Mouse (Mus musculus) neutrophil, adult 5-6 weeks (primary cell): Measurements from ENCODE around the gene Yars. TPM values are rescaled to one million over a fixed set of nuclear protein-coding genes. Genes with fewer than 3 reads are reported as not detected.
"Not testable (repeated sequence)": the region's sequence is repeated elsewhere in the genome, so short reads cannot be mapped to it uniquely, and the experiment has no call there.

ENCODE experiments used
- ATAC-seq: fragments of 151-379, 151-347 bp; 2 replicates; pipeline ENCODE4 v1.8.0; 2017; ENCODE audit warnings: mild to moderate bottlenecking, moderate TSS enrichment; ENCODE audit not compliant: insufficient number of reproducible peaks, poor library complexity, low FRiP score, severe bottlenecking; ENCODE audit errors: extremely low read depth
- total RNA-seq: library from RNA; stranded (forward); fragments of 200-1000 nt; gene quantifications from 2 replicates; pipeline ENCODE4 v1.2.3, GENCODE M21; 2017

Gene Yars
- total RNA-seq, 1 experiment from 2014 or later, result 31.4 TPM

- no peak for ATAC-seq
Measured at GRCm38 (mm10) chr4:129179560-129179959, 10.0 kb upstream of the Yars start.

GRCm38 (mm10) chr4:129188041-129188659, 1.4 kb upstream of the Yars start:
- no peak for ATAC-seq

- ATAC-seq, result peak; percentile 2; the same call in 1 of the 2 replicates
Measured at GRCm38 (mm10) chr4:129188803-129189541, 588 bp upstream of the Yars start.

- ATAC-seq, result no peak
Measured at GRCm38 (mm10) chr4:129190538-129190937, 978 bp downstream of the Yars start.

- no peak for ATAC-seq
Measured at GRCm38 (mm10) chr4:129191691-129192090, 2.1 kb downstream of the Yars start.

- no peak for ATAC-seq
Measured at GRCm38 (mm10) chr4:129194280-129194679, 4.7 kb downstream of the Yars start.

GRCm38 (mm10) chr4:129197514-129197913, 8.0 kb downstream of the Yars start:
- no peak for ATAC-seq

- no peak for ATAC-seq
Measured at GRCm38 (mm10) chr4:129204655-129205054, 15.1 kb downstream of the Yars start.

- no peak for ATAC-seq
Measured at GRCm38 (mm10) chr4:129206792-129207191, 17.2 kb downstream of the Yars start.

- ATAC-seq, result no peak
Measured at GRCm38 (mm10) chr4:129209504-129209903, 19.9 kb downstream of the Yars start.

GRCm38 (mm10) chr4:129211461-129211860, 21.9 kb downstream of the Yars start:
- ATAC-seq, result no peak

- ATAC-seq, result not testable (repeated sequence)
Measured at GRCm38 (mm10) chr4:129212486-129212885, 22.9 kb downstream of the Yars start.

- no peak for ATAC-seq
Measured at GRCm38 (mm10) chr4:129218569-129219175, 29.1 kb downstream of the Yars start.

GRCm38 (mm10) chr4:129219198-129219597, 29.6 kb downstream of the Yars start:
- no peak for ATAC-seq

GRCm38 (mm10) chr4:129220376-129221089, 31.0 kb downstream of the Yars start:
- ATAC-seq, result no peak

- ATAC-seq, result no peak
Measured at GRCm38 (mm10) chr4:129221097-129222010, 31.8 kb downstream of the Yars start.

GRCm38 (mm10) chr4:129222019-129222925, 32.7 kb downstream of the Yars start:
- ATAC-seq, result no peak
